Mouse (Mus musculus) heart, embryonic 12.5 days (tissue): ENCODE results near the gene Trim37. TPM values are rescaled to one million over a fixed set of nuclear protein-coding genes. Genes with fewer than 3 reads are reported as not detected.
A peak's percentile ranks its signal among the peaks of the same experiment; 100 is the strongest.

Experiments
- microRNA counts: library from miRNA; unstranded; fragments of <30 nt; microRNA quantifications from one replicate; lab custom pipeline; 2017
- microRNA-seq: library from miRNA; unstranded; fragments of <30 nt; microRNA quantifications from one replicate; pipeline ENCODE4, GENCODE M21; 2017
- polyA plus RNA-seq: library from polyadenylated mRNA; unstranded; fragments of >200 nt; fragmentation: Nextera tagmentation; extraction: Ambion mirVana; gene quantifications from 2 replicates; pipeline ENCODE4 v1.2.1, GENCODE M21; 2016

The Trim37 gene
- polyA plus RNA-seq, 1 experiment from 2014 or later, result 24.5 TPM

MicroRNAs encoded within 50 kb of the gene (microRNA counts, 519-probe panel; counts per million panel counts)
- microRNA mmu-miR-301a (lab: Ali Mortazavi, UCI), result 6,855 counts per million, percentile 85 among the panel's probes with 10 or more counts

Small RNAs within 50 kb of the gene (microRNA-seq; reads per million reads assigned to microRNA genes)
- gene Mir301, result 1,769 reads per million, percentile 82 among the genes with 10 or more reads in this experiment

Other genes starting within 250 kb of the Trim37 start
- gene Ypel2, start 133.4 kb upstream of the Trim37 start, polyA plus RNA-seq, result 24.0 and 25.8 TPM in 2 replicates
- 26.9 and 29.1 TPM in 2 replicates for gene Gdpd1, start 53.0 kb upstream of the Trim37 start, polyA plus RNA-seq
- 16.6 and 17.7 TPM in 2 replicates for gene Smg8, start 40.3 kb upstream of the Trim37 start, polyA plus RNA-seq
- 8.2 and 9.1 TPM in 2 replicates for gene Prr11, start 18.4 kb upstream of the Trim37 start, polyA plus RNA-seq
- gene Ska2, start 17.8 kb upstream of the Trim37 start, polyA plus RNA-seq, result 75.0 and 81.4 TPM in 2 replicates
- gene Ppm1e, start 231.9 kb downstream of the Trim37 start, polyA plus RNA-seq, result 3.8 and 5.4 TPM in 2 replicates